Mouse (Mus musculus): ENCODE results near the gene 4933424G06Rik. TPM values are rescaled to one million over a fixed set of nuclear protein-coding genes. Genes with fewer than 3 reads are reported as not detected.

The 4933424G06Rik gene
- polyA plus RNA-seq, 1 experiment from 2014 or later: not detected

DNA sequence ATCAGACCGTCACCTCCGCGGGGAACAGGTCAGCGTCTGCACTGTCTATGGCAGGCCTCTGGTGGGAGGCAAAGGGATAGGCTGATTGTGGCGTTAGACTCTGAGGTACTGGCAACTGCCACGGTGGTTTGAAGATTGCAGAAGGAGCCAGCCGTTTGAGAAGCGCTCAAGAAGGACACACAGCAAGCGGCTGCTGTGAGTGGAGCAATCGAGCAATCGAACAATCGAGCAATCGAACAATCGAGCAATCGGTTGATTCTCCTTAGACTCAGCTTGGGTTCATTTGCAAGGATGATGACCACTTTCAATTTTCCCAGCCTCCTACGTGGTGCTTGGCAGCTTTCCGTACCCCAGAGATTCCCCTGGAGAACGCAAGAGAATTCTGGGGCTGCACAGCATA lies 49.1 kb downstream of the 4933424G06Rik start:
- Histone ChIP-seq H3K4me3 (ENCODE audit: low read depth, low read length) (no peak overlapping the region), H3K9me3 (ENCODE audit: control insufficient read depth, low read length) (no peaks in the 10 kb centered on the region), H3K27ac (ENCODE audit: low read depth, low read length) (no peak overlapping the region), H3K4me2 (no peak overlapping the region), H3K36me3 (ENCODE audit: control insufficient read depth, insufficient read depth, low read length) (no peaks in the 10 kb centered on the region), H3K9ac (ENCODE audit: low read depth, low read length) (no peak overlapping the region), H3K27me3 (replicated peaks; ENCODE audit: control insufficient read depth, insufficient read depth, low read length) (no peaks in the 10 kb centered on the region), H3K4me1 (replicated peaks; ENCODE audit: control insufficient read depth, insufficient read depth, low read length) (no peaks in the 10 kb centered on the region)
- WGBS: 85% methylated on average over 18 of the region's 18 CpGs
- ATAC-seq (replicated peaks; ENCODE audit: low FRiP score) (no peak), DNase-seq (ENCODE audit: low spot score) (no peak)

DNA sequence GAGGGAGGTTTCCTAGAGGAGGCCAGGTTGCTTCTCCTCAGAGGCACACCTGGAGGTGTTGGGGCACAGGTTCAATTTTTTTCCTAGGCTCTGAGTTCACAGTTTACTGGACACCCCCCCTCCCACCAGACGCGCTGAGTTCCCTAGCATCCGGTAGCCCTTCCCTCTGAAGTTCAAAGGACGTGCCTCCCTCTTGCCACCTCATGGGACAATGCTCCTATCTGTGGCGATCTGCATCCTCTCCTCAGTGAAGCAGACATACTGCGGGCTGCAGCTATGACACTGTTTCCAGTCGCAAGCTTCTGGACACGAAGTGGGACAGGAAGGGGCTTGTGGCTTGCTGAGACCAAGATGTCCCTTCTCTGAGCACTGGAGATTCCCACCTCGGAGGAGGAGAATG lies 50.5 kb downstream of the 4933424G06Rik start:
- WGBS: 72% methylated on average over 9 of the region's 9 CpGs

DNA sequence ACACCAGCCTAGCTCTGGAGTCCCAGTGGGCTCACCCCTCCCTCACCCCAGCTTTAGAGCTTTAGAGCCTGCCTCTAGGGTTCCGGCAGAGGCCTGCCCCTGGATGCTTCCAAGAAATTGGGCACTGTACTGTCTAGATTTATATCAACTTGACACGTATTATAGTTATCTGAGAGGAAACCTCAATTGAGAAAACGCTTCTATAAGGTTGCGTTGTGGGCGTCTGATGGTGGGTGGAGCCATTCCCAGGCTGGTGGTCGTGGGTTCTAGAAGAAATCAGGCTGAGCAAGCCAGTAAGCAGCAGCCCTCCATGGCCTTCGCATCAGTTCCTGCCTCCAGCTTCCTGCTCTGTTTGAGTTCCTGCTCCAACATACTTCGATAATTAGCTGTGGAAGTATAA lies 51.1 kb downstream of the 4933424G06Rik start:
- Histone ChIP-seq H3K4me1 (replicated peaks; ENCODE audit: control insufficient read depth, insufficient read depth, low read length) (no peaks in the 10 kb centered on the region), H3K4me2 (no peak overlapping the region), H3K27me3 (replicated peaks; ENCODE audit: control insufficient read depth, insufficient read depth, low read length) (no peaks in the 10 kb centered on the region), H3K27ac (ENCODE audit: low read depth, low read length) (no peak overlapping the region), H3K36me3 (ENCODE audit: control insufficient read depth, insufficient read depth, low read length) (no peaks in the 10 kb centered on the region), H3K9me3 (ENCODE audit: control insufficient read depth, low read length) (no peaks in the 10 kb centered on the region), H3K9ac (ENCODE audit: low read depth, low read length) (no peak overlapping the region), H3K4me3 (ENCODE audit: low read depth, low read length) (no peak overlapping the region)
- DNase-seq (ENCODE audit: low spot score) (no peak), ATAC-seq (replicated peaks; ENCODE audit: low FRiP score) (no peak)
- WGBS: 74% methylated on average over 8 of the region's 8 CpGs

More for the DNA sequence above, 50.5 kb downstream of the 4933424G06Rik start:
- no peaks in the 10 kb centered on the region for H3K9me3 ChIP-seq (ENCODE audit: control insufficient read depth, low read length)
- H3K27ac ChIP-seq (ENCODE audit: low read depth, low read length): no peak overlapping the region
- H3K4me1 ChIP-seq (replicated peaks; ENCODE audit: control insufficient read depth, insufficient read depth, low read length): no peaks in the 10 kb centered on the region
- H3K9ac ChIP-seq (ENCODE audit: low read depth, low read length): no peak overlapping the region
- H3K4me3 ChIP-seq (ENCODE audit: low read depth, low read length): no peak overlapping the region
- H3K4me2 ChIP-seq: no peak overlapping the region
- H3K36me3 ChIP-seq (ENCODE audit: control insufficient read depth, insufficient read depth, low read length): no peaks in the 10 kb centered on the region
- H3K27me3 ChIP-seq (replicated peaks; ENCODE audit: control insufficient read depth, insufficient read depth, low read length): no peaks in the 10 kb centered on the region
- no peak for ATAC-seq (replicated peaks; ENCODE audit: low FRiP score)
- DNase-seq (ENCODE audit: low spot score): no peak

DNA sequence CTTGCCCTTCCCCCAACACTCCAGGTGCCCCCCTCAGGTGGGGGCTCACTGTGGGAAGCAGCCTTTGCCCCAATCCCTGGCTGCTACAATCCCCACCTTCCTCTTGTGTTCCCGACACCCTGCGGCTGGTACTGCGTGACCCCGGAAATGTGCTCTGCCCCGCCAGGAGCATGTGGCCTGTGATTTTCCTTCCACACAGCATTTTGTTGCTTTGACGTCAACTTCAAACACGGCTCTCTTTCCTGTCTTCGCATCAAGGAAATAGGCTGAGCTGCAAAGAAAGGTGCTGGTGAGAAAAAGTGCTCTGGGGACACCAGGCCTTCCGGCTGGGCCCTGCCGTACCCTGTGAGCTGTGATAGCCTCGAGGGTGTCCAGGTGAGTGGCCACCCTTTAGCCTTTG lies 51.6 kb downstream of the 4933424G06Rik start, which contains the start of gene Zap70:
Zap70 (plus strand) TSS at position 231 of the 400 bp plus-strand sequence.
- ATAC-seq (replicated peaks; ENCODE audit: low FRiP score): no peak
- Histone ChIP-seq H3K27ac (ENCODE audit: low read depth, low read length) (no peak within 1 kb of the TSS), H3K9me3 (ENCODE audit: control insufficient read depth, low read length) (no peaks in the 10 kb centered on the region), H3K4me1 (replicated peaks; ENCODE audit: control insufficient read depth, insufficient read depth, low read length) (no peaks in the 10 kb centered on the region), H3K36me3 (ENCODE audit: control insufficient read depth, insufficient read depth, low read length) (no peaks in the 10 kb centered on the region), H3K4me3 (ENCODE audit: low read depth, low read length) (no peak within 1 kb of the TSS), H3K27me3 (replicated peaks; ENCODE audit: control insufficient read depth, insufficient read depth, low read length) (no peaks in the 10 kb centered on the region), H3K4me2 (no peak within 1 kb of the TSS), H3K9ac (ENCODE audit: low read depth, low read length) (no peak within 1 kb of the TSS)
- 77% methylated on average over 11 of the region's 11 CpGs for WGBS
- no peak for DNase-seq (ENCODE audit: low spot score)

DNA sequence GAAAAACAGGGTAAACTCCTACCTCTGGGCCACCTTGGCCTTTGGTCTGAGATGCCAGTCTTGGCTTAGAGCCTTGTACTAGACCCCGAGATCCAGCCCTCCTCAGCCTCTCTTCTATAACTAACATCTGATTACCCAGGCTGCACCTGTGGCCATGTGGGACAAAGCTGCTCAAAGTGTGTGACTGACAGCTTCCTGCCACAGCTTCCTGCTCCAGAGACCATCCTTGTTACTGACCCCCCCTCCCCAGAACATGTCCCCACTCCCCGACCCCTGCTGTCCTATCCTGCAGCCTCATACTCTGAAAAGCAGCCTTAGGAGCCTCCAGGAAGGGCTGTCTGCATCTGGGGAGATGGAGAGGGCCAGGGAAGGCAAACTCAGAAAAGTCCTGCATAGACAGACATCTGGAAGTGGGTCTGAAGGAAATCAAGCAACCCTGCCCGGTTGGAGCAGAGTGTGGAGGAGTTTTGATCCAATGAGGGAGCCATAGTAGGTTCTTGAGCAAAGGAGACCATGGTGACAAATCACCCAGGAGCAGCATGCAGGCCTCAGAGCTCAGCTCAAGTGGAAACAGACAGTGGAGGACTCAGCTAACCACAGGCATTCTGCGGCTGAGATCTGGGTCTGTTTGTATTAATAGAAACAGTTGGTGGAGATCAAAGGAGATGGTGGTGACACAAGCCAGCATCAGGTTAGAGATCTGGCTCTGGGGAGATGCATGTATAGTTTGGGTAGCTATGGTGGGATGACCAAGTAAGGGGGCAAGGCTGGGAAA lies 56.7 kb downstream of the 4933424G06Rik start:
- DNase-seq (ENCODE audit: low spot score): no peak
- ATAC-seq (replicated peaks; ENCODE audit: low FRiP score): no peak
- Histone ChIP-seq H3K27ac (ENCODE audit: low read depth, low read length) (no peak overlapping the region), H3K9me3 (ENCODE audit: control insufficient read depth, low read length) (no peaks in the 10 kb centered on the region), H3K36me3 (ENCODE audit: control insufficient read depth, insufficient read depth, low read length) (no peaks in the 10 kb centered on the region), H3K27me3 (replicated peaks; ENCODE audit: control insufficient read depth, insufficient read depth, low read length) (peaks cover 11% of the 10 kb centered on the region), H3K9ac (ENCODE audit: low read depth, low read length) (no peak overlapping the region), H3K4me1 (replicated peaks; ENCODE audit: control insufficient read depth, insufficient read depth, low read length) (no peaks in the 10 kb centered on the region), H3K4me2 (no peak overlapping the region), H3K4me3 (ENCODE audit: low read depth, low read length) (no peak overlapping the region)
- 35% methylated on average over 4 of the region's 4 CpGs for WGBS

DNA sequence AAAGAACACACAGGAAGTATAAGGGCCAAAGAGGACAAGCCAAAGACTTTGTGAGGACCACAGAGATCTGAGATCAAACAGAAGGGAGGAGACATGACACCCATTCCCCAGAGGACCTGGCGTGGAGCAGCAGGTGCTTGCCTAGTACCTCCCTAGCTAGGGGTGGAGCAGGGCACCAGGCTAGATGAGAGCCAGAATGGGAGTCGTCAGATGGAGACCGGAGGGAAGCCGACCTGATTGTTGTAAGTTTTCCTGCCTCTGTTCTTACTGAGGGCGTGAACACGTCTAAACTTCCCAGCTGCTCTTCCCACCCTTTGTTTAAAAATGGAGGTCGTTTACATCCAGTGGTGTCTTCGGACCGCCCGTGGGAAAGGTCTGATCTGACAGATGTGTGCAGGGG lies 57.4 kb downstream of the 4933424G06Rik start:
- Histone ChIP-seq H3K4me2 (no peak overlapping the region), H3K9ac (ENCODE audit: low read depth, low read length) (no peak overlapping the region), H3K9me3 (ENCODE audit: control insufficient read depth, low read length) (no peaks in the 10 kb centered on the region), H3K27ac (ENCODE audit: low read depth, low read length) (no peak overlapping the region), H3K4me1 (replicated peaks; ENCODE audit: control insufficient read depth, insufficient read depth, low read length) (no peaks in the 10 kb centered on the region), H3K4me3 (ENCODE audit: low read depth, low read length) (no peak overlapping the region), H3K36me3 (ENCODE audit: control insufficient read depth, insufficient read depth, low read length) (no peaks in the 10 kb centered on the region), H3K27me3 (replicated peaks; ENCODE audit: control insufficient read depth, insufficient read depth, low read length) (peaks cover 11% of the 10 kb centered on the region)
- DNase-seq (ENCODE audit: low spot score) (no peak), ATAC-seq (replicated peaks; ENCODE audit: low FRiP score) (no peak)
- 39% methylated on average over 10 of the region's 10 CpGs for WGBS

DNA sequence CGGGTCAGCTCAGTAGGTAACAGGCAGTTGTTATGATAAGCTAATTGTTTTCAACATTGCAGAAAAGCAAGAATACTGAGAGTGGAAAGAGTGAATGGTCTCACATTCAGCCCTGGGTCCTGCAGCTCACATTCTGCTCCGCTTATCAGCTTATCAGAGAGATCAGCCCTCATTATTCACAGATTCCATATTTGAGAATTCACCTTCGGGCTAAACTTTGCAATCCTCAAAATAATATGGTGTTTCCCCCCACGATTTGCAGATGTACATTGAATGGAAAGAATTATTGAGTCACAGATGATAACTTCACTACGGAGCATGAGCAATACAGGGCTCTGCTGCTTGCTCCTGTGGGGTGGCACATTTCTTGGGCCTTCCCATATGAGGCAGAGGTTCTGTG lies 58.8 kb downstream of the 4933424G06Rik start:
- Histone ChIP-seq H3K4me3 (ENCODE audit: low read depth, low read length) (no peak overlapping the region), H3K4me1 (replicated peaks; ENCODE audit: control insufficient read depth, insufficient read depth, low read length) (no peaks in the 10 kb centered on the region), H3K4me2 (no peak overlapping the region), H3K9ac (ENCODE audit: low read depth, low read length) (no peak overlapping the region), H3K27ac (ENCODE audit: low read depth, low read length) (no peak overlapping the region), H3K9me3 (ENCODE audit: control insufficient read depth, low read length) (no peaks in the 10 kb centered on the region), H3K27me3 (replicated peaks; ENCODE audit: control insufficient read depth, insufficient read depth, low read length) (peaks cover 11% of the 10 kb centered on the region), H3K36me3 (ENCODE audit: control insufficient read depth, insufficient read depth, low read length) (no peaks in the 10 kb centered on the region)
- WGBS: 69% methylated on average over 5 of the region's 5 CpGs
- no peak for DNase-seq (ENCODE audit: low spot score)
- no peak for ATAC-seq (replicated peaks; ENCODE audit: low FRiP score)

DNA sequence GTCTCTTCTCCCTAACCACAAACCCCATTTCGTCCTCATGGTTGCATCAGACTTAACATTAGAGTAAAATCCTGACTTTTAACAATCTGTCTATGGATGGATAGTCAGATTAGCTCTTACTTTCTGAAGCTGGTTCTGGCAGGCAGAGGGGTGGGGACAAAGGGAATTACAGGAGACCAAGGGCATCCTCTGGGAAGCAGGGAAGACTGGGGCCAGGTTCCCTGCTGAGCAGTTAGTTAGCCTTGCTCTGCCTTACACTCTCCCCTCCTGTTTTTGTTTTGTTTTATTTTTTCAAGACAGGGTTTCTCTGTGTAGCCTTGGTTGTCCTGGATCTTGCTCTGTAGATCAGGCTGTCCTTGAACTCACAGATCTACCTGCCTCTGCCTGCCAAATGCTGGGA lies 60.0 kb downstream of the 4933424G06Rik start:
- Histone ChIP-seq H3K36me3 (ENCODE audit: control insufficient read depth, insufficient read depth, low read length) (no peaks in the 10 kb centered on the region), H3K9me3 (ENCODE audit: control insufficient read depth, low read length) (no peaks in the 10 kb centered on the region), H3K4me2 (no peak overlapping the region), H3K4me1 (replicated peaks; ENCODE audit: control insufficient read depth, insufficient read depth, low read length) (no peaks in the 10 kb centered on the region), H3K4me3 (ENCODE audit: low read depth, low read length) (no peak overlapping the region), H3K27ac (ENCODE audit: low read depth, low read length) (no peak overlapping the region), H3K9ac (ENCODE audit: low read depth, low read length) (no peak overlapping the region), H3K27me3 (replicated peaks; ENCODE audit: control insufficient read depth, insufficient read depth, low read length) (peaks cover 11% of the 10 kb centered on the region)
- WGBS: 73% methylated on average over 1 of the region's 1 CpGs
- DNase-seq (ENCODE audit: low spot score): no peak
- ATAC-seq (replicated peaks; ENCODE audit: low FRiP score): no peak

DNA sequence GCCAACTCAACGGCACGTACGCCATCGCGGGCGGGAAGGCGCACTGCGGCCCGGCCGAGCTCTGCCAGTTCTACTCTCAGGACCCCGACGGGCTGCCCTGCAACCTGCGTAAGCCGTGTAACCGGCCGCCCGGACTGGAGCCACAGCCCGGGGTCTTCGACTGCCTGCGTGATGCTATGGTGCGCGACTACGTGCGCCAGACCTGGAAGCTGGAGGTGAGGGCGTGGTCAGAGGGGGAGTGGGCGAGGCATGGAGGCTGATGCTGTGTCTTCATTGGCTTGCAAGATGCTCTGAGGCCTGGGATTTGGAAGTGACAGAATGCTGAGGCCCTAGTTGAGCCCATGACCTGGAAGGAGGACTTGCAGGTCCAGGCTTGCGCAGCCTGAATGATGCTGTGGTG lies 61.0 kb downstream of the 4933424G06Rik start:
- Histone ChIP-seq H3K4me1 (replicated peaks; ENCODE audit: control insufficient read depth, insufficient read depth, low read length) (no peaks in the 10 kb centered on the region), H3K4me3 (ENCODE audit: low read depth, low read length) (peak overlapping the region; percentile 24; the same call in 1 of the 2 replicates), H3K9ac (ENCODE audit: low read depth, low read length) (no peak overlapping the region), H3K27ac (ENCODE audit: low read depth, low read length) (no peak overlapping the region), H3K36me3 (ENCODE audit: control insufficient read depth, insufficient read depth, low read length) (no peaks in the 10 kb centered on the region), H3K27me3 (replicated peaks; ENCODE audit: control insufficient read depth, insufficient read depth, low read length) (peaks cover 11% of the 10 kb centered on the region), H3K9me3 (ENCODE audit: control insufficient read depth, low read length) (no peaks in the 10 kb centered on the region), H3K4me2 (peak overlapping the region; percentile 51)
- DNase-seq (ENCODE audit: low spot score): no peak
- no peak for ATAC-seq (replicated peaks; ENCODE audit: low FRiP score)
- 20% methylated on average over 27 of the region's 27 CpGs for WGBS
